ENCODE assay signal across 9 mouse cellular contexts in the genomic region with DNA sequence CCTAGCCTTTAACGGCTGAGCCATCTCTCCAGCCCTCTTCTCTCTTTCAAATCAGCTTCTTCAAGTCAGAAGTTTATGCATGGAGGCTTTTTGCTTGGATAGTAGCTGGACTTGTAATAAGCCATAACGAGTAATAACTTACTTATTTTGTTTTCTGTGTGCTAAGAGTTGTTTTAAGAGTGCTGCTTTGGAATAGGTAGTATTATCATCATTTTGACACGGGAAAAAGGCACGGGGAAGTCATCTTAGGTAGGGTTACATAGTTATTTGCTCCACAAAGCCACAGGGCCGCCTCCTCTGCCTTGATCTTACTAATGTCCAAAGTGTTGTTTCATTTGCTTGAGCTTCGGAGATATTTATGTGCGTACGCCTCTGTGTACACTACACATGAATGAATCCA. TPM values are rescaled to one million over a fixed set of nuclear protein-coding genes. Genes with fewer than 3 reads are reported as not detected.
DNase-seq lines count a peak whose midpoint lies in the region; ATAC-seq lines count a peak whose summit lies in the region.
"Had no signal": no experiment of that assay in that cellular context is flagged by ENCODE, and none has a peak within 500 bp of the region (broad histone marks: within the 10 kb centered on the region; RNA-seq: fewer than 3 reads in every experiment).

No protein-coding gene starts in this region.

- no peak overlapping the region for H3K27ac ChIP-seq in heart, embryonic 15.5 days
- H3K27ac ChIP-seq in hindbrain, embryonic 13.5 days = no peak overlapping the region
- no peak overlapping the region for H3K27ac ChIP-seq in midbrain, embryonic 12.5 days (replicated peaks)

- DNase-seq in heart, postnatal 36 days = no peak
- peak; percentile 31 for DNase-seq in Muller cell, postnatal 12 days (ENCODE audit: inconsistent ontology term)
- no peak for DNase-seq in thymus, postnatal 36 days
- DNase-seq: spleen, adult 18-20 months had no signal

- intact Hi-C loops in heart, postnatal 36 days (cut with DNase I) = no loop called here

- no peak for ATAC-seq in heart, embryonic 15.5 days (replicated peaks; ENCODE audit: insufficient number of reproducible peaks, insufficient read depth, low FRiP score, low read depth)
- ATAC-seq in hindbrain, embryonic 13.5 days (ENCODE audit: low FRiP score) = no peak
- no peak for ATAC-seq in midbrain, embryonic 12.5 days (ENCODE audit: low FRiP score, low read depth)
- no peak for ATAC-seq in inflammation-experienced regulatory T-cells, adult 6 months
- no peak for ATAC-seq in megakaryocyte progenitor cell, adult 5-6 weeks (replicated peaks; ENCODE audit: poor library complexity)

- H3K4me3 ChIP-seq in heart, embryonic 15.5 days = peak overlapping the region; percentile 81
- peak overlapping the region; percentile 87 for H3K4me3 ChIP-seq in hindbrain, embryonic 13.5 days
- H3K4me3 ChIP-seq in midbrain, embryonic 12.5 days = peak overlapping the region; percentile 95

- H3K27me3 ChIP-seq in heart, embryonic 15.5 days = no peaks in the 10 kb centered on the region
- H3K27me3 ChIP-seq in hindbrain, embryonic 13.5 days = 0 out of 2 replicates have a peak, but pooled peaks cover 7% of the 10 kb centered on the region
- H3K27me3 ChIP-seq in midbrain, embryonic 12.5 days = 0 out of 2 replicates have a peak, but pooled peaks cover 3% of the 10 kb centered on the region

- peak overlapping the region; percentile 61 for H3K4me2 ChIP-seq in heart, embryonic 15.5 days
- peak overlapping the region; percentile 69 for H3K4me2 ChIP-seq in hindbrain, embryonic 13.5 days
- H3K4me2 ChIP-seq in midbrain, embryonic 12.5 days (replicated peaks) = peak overlapping the region; percentile 61

- H3K4me1 ChIP-seq in heart, embryonic 15.5 days (replicated peaks) = peaks cover 9% of the 10 kb centered on the region
- peaks cover 14% of the 10 kb centered on the region for H3K4me1 ChIP-seq in hindbrain, embryonic 13.5 days (replicated peaks)
- peaks cover 11% of the 10 kb centered on the region for H3K4me1 ChIP-seq in midbrain, embryonic 12.5 days

- peak overlapping the region; percentile 89 for H3K9ac ChIP-seq in heart, embryonic 15.5 days
- H3K9ac ChIP-seq in hindbrain, embryonic 13.5 days = peak overlapping the region; percentile 93
- peak overlapping the region; percentile 95 for H3K9ac ChIP-seq in midbrain, embryonic 12.5 days (replicated peaks)

- no peaks in the 10 kb centered on the region for H3K9me3 ChIP-seq in heart, embryonic 15.5 days (replicated peaks)
- no peaks in the 10 kb centered on the region for H3K9me3 ChIP-seq in hindbrain, embryonic 13.5 days
- no peaks in the 10 kb centered on the region for H3K9me3 ChIP-seq in midbrain, embryonic 12.5 days

- H3K36me3 ChIP-seq in heart, embryonic 15.5 days = no peaks in the 10 kb centered on the region
- H3K36me3 ChIP-seq in hindbrain, embryonic 13.5 days = no peaks in the 10 kb centered on the region
- no peaks in the 10 kb centered on the region for H3K36me3 ChIP-seq in midbrain, embryonic 12.5 days

- 38% methylated on average over 8 of the region's 8 CpGs for WGBS in heart, embryonic 15.5 days
- 60% methylated on average over 8 of the region's 8 CpGs for WGBS in hindbrain, embryonic 13.5 days
- WGBS in midbrain, embryonic 12.5 days = 57% methylated on average over 8 of the region's 8 CpGs

RNA-seq across cellular contexts. Expression of a gene that starts 1.1 kb away (rescaled TPM):
- polyA plus RNA-seq in heart, embryonic 15.5 days (2015; fragmentation: Nextera tagmentation; extraction: Ambion mirVana) = 19.9 and 20.6 TPM in 2 replicates
- total RNA-seq in heart, postnatal 36 days (2021) = 1 to 10 TPM; 4.4 to 5.0 TPM
- polyA plus RNA-seq in hindbrain, embryonic 13.5 days (2015; fragmentation: Nextera tagmentation; extraction: Ambion mirVana) = 36.9 and 37.1 TPM in 2 replicates
- polyA plus RNA-seq in midbrain, embryonic 12.5 days (2016; fragmentation: Nextera tagmentation; extraction: Ambion mirVana) = 43.5 and 44.2 TPM in 2 replicates
- polyA plus RNA-seq in inflammation-experienced regulatory T-cells, adult 6 months (2017; shearing (Covaris generic)) = 10 to 100 TPM; 22.9 to 30.5 (median 23.0) TPM
- total RNA-seq in megakaryocyte progenitor cell, adult 5-6 weeks (2015) = 20.3 and 24.7 TPM in 2 replicates
- 15.7 and 20.2 TPM in 2 replicates for total RNA-seq in megakaryocyte progenitor cell, adult 5-6 weeks (2017)

RNA-seq across cellular contexts. Expression of a gene that starts 12.3 kb away (rescaled TPM):
- polyA plus RNA-seq in heart, embryonic 15.5 days (2015; fragmentation: Nextera tagmentation; extraction: Ambion mirVana) = 92.2 and 97.4 TPM in 2 replicates
- 10 to 100 TPM; 61.7 to 64.6 TPM for total RNA-seq in heart, postnatal 36 days (2021)
- 164 and 168 TPM in 2 replicates for polyA plus RNA-seq in hindbrain, embryonic 13.5 days (2015; fragmentation: Nextera tagmentation; extraction: Ambion mirVana)
- 112 and 114 TPM in 2 replicates for polyA plus RNA-seq in midbrain, embryonic 12.5 days (2016; fragmentation: Nextera tagmentation; extraction: Ambion mirVana)
- polyA plus RNA-seq in inflammation-experienced regulatory T-cells, adult 6 months (2017; shearing (Covaris generic)) = 10 to 100 TPM; 76.8 to 96.3 (median 82.0) TPM
- total RNA-seq in megakaryocyte progenitor cell, adult 5-6 weeks (2015) = 97.1 and 106 TPM in 2 replicates
- 73.0 and 77.6 TPM in 2 replicates for total RNA-seq in megakaryocyte progenitor cell, adult 5-6 weeks (2017)
